Mouse (Mus musculus) gastrocnemius, postnatal 4 days (tissue): ENCODE data around the gene Nup214. TPM values are rescaled to one million over a fixed set of nuclear protein-coding genes. Genes with fewer than 3 reads are reported as not detected.
A peak's percentile ranks its signal among the peaks of the same experiment; 100 is the strongest.
"Not testable (repeated sequence)": the region's sequence is repeated elsewhere in the genome, so short reads cannot be mapped to it uniquely, and the experiment has no call there.

Source experiments
- DNase-seq, 2 experiments: peaks; one replicate each; pipeline ENCODE4 v3.0.0; 2021 to 2022; ENCODE audit warnings: low spot score in 2 of 2, mixed read lengths in 2 of 2
- total RNA-seq, 2 experiments: library from RNA; stranded (reverse); gene quantifications; 2 replicates each; pipeline ENCODE4 v1.2.3; 2021

Nup214 gene
- total RNA-seq, 2 experiments from 2014 or later = 38.9 to 43.3 TPM

GRCm38 (mm10) chr2:32040646-32041045, 66.4 kb downstream of the Nup214 start:
- not testable (repeated sequence) for DNase-seq

DNA sequence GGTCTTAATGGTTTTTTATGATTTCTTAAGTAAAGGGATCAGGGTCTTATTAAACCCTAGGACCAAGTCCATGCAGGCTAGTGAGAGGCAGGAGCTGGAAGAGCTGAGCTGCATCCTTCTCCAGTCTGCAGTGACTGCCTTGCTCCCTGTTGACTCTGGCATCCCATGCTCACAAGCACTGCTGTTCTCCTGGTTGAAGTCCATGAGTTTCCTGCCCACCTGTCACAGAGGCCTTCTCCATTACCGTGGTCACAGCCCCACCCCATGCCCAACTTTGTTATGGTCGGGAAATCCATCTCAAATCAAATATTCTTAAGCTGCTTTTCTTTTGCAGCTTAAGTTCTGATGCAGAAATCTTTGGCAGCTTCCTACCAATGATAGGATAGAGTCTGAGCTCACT, 66.9 kb downstream of the Nup214 start:
- DNase-seq = no peak

DNA sequence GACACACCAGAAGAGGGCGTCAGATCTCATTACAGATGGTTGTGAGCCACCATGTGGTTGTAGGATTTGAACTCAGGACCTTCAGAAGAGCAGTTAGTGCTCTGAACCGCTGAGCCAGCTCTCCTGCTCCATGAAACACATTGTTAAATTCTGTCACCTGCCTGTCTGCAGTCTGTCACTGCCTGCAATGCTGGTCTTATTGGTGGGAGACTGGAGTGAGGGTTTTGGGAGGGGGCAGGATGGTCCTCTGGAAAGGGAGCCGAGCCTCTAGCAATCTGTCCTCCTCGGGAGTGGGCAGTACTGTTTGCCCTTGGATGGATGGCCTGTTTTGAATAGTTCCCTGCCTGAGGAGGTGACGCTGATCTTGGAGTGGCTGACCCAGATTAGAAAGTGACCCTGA, 69.6 kb downstream of the Nup214 start:
- DNase-seq = no peak

GRCm38 (mm10) chr2:32045375-32045774, 71.1 kb downstream of the Nup214 start:
- peak in 1 of 2 experiments; percentile 49 for DNase-seq

GRCm38 (mm10) chr2:32046009-32046408, 71.8 kb downstream of the Nup214 start:
- DNase-seq = no peak

- no peak for DNase-seq
Measured at GRCm38 (mm10) chr2:32047323-32047722, 73.1 kb downstream of the Nup214 start.

DNA sequence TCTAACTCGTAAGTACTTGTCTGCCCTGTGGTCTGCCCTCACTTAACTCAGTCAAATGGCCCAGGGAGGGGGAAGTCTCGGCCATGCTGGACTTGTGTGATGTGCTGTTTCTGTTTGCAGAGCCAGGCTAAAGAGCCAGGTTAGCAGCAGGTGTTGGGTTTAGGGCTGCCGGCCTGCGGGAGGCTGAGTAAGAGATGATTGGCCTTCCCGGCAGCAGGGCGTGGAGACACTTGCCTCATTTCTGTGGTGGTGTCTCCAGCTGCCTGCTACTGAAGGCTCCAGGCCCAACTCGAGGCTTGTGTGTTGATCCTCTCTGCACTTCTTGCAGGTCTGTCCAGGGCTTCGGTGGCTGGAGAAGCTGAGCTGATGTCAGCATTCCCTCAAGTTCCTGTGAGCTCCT, 77.6 kb downstream of the Nup214 start:
- no peak for DNase-seq

GRCm38 (mm10) chr2:32052418-32052817, 78.2 kb downstream of the Nup214 start:
- no peak for DNase-seq

- no peak for DNase-seq
Measured at GRCm38 (mm10) chr2:32055357-32055965, 81.2 kb downstream of the Nup214 start.

DNA sequence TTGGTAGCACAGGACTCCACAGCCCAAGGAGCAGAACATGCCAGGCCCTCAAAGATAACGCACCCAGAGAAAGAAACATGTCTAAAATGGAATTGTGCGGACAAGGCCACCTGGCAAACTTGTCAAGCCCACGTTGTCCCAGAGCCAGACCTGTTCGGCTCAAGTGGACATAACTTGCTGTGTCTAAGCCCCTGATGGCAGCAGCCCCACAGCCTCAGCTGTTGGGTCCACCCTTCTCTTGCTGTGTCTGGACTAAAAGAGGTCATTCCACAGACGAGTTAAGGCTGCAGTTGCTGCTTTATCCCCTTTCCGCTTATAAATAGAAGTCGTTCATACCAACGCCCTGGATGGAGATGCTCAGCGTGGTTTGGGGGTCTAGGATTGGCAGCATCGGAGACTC, 82.3 kb downstream of the Nup214 start:
- DNase-seq = peak in 1 of 2 experiments; percentile 50

DNA sequence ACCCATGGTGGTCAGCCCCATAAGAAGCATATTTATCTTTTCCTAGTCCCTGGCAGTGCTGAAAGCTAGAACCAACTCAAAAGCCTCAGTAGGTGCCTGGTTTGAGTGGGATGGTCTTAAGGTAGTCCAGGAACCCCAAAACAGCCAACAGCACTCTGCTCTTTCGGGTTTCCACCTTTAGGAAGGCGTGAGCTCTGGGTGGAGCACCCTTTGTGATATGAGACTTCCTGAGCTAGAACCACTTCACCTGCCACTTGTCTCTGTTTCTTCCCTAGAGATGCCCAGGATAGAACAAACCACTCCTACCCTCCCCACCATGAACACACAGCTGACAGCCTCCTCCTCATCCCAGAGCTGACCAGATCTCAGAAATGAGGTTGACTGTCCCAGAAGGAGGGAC, 83.1 kb downstream of the Nup214 start:
- no peak for DNase-seq

DNA sequence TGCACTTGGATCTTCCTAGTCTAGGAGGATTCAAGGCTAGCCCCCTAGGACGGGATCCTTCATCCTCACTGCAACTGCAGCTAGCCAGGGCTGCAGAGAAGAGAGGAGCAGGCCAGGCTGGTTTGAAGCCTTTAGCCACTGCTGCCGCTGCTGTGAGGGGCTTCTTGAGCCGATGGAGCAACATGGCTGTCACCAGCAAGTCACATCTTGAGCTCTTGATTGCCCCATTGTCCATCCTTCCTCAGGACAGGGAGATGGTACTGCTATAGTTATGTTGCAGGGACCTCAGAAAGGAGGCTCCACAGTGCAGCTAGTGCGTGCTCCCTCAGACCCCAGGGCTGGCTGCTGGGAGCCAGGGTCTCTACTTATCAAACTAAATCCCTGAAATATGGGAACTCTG, 83.6 kb downstream of the Nup214 start:
- no peak for DNase-seq

GRCm38 (mm10) chr2:32058241-32058640, 84.0 kb downstream of the Nup214 start:
- no peak for DNase-seq

- DNase-seq = no peak
Measured at GRCm38 (mm10) chr2:32058716-32059115, 84.5 kb downstream of the Nup214 start.

DNA sequence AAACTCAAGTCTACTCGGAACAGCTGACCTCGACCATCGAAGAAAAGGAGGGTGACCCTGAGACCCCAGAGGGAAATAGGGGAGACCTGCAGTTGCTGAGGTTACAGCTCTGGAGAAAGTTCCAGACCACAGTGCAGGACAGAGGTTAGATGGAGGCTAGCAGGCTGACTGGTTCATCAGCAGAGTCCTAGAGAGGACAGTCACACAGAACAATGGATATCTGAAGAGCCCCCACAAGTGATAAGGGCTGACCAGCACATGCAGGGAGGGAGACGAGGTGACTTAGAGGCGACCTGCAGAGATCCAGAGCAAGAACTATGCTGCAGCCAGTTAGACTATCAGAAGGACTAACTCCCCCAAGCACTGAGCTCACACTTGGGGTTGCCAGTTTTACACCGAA, 85.4 kb downstream of the Nup214 start:
- DNase-seq = no peak

- no peak for DNase-seq
Measured at GRCm38 (mm10) chr2:32060228-32060805, 86.1 kb downstream of the Nup214 start.

DNA sequence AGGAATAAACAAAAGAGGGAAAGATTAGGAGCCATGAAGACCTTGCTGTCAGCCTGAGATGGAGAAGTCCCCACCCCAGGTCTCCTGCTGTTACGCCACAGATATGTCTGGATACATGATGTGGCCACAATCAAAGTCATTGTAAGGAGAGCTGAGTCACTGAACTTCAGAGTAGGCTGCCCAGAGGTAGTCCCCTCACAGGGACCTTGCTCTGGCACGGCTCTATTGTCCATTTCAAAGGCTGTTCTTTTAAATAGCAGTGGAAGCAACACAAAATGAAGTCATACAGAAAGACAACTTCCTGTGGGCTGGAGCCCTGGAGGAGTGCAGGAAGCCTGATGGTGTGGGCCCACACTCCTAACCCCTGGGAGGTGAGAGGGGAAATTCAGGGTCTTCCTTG, 87.0 kb downstream of the Nup214 start:
- DNase-seq = no peak

GRCm38 (mm10) chr2:32061722-32062505, 87.7 kb downstream of the Nup214 start:
- no peak for DNase-seq

DNA sequence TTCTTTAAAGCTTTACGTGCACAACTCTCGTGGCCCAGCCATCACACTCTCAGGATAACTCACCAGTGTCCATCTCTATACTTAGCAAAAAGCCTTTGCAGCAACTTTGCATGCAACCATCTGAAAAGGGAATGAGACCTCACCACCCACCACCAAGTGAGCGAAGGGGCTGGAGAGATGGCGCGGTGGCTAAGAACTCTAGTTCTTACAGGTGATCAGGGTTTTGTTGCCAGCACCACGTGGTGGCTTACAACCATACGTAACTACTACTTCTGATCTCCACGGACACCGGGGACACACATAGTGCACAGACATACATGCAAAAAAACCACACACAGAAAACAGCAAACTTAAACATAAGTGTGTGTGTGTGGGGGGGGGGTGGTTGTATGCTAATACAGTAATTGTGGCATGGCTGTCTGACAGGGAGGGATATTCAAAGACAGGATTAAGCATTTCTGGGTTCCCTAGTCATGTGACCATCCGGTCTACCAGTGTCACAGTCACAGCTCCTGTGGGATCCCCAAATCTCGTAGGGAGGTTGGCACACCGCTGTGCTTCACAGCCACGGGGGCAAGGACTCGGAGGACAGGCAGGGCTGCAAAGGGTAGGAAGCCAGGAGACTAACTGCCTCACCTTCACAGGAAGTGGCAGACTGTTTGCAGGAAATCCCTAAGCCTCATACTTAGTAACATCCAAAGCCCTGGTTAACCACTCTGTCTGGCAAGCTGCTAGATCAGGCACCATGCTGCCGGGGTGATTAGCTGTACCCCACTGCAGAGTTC, 88.6 kb downstream of the Nup214 start:
- no peak for DNase-seq

DNA sequence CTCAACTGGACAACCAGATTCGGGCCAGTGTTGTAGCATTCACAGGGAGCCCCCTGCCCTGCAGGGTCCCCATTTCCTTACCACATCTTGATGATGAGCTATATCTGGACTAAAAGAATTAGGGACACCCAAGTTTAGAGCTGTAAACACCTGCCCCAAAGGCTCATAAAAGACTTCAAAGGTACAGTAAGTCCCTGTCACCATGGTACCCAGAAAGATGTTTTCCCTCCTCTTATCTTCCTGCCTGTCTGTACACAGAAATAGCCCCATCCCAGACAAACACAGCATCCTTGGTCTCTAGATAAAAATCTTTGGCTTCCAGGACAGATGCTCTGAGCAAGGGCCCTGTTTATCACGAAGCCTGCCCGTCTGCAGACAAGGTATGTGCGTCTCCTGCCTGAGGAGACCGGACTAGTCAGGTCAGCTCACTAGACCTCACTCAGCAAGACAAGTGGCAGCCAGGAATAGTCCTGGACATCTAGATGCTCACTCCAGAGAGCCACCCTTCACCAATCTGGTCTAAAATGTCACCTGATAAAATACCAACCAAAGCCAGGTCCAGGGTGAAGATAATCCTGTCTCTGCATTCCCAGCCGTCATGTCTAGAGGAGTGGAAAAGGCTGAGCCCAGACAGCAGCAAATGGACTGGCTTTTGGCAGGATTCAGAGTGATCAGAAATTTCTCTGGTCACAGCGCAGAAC, 89.4 kb downstream of the Nup214 start:
- no peak for DNase-seq

DNA sequence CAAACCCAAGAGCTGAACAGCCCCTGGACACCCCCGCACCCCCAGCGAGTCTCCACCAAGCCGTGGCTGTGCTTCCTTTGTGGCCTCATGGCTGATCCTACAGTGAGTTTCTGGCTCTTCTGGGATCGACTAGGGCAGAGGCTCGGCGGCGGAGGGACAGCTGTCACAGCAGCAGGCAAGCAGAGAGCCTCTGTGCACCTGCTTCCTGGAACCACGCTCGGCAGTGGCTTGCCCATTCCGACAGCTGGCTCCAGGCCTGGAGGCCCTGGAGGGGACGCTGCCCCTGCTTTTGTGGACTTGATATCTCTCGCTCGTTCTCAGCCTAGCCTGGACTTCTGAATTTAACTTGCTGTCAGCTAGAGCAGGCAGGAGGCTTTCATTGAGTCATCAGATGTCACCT, 90.7 kb downstream of the Nup214 start:
- peak in 1 of 2 experiments; percentile 58 for DNase-seq
